Mouse (Mus musculus): ENCODE results near the gene Hamp. TPM values are rescaled to one million over a fixed set of nuclear protein-coding genes. Genes with fewer than 3 reads are reported as not detected.

Gene Hamp
- not detected in 4 replicates for total RNA-seq (2023; ENCODE audit: inconsistent age)

DNA sequence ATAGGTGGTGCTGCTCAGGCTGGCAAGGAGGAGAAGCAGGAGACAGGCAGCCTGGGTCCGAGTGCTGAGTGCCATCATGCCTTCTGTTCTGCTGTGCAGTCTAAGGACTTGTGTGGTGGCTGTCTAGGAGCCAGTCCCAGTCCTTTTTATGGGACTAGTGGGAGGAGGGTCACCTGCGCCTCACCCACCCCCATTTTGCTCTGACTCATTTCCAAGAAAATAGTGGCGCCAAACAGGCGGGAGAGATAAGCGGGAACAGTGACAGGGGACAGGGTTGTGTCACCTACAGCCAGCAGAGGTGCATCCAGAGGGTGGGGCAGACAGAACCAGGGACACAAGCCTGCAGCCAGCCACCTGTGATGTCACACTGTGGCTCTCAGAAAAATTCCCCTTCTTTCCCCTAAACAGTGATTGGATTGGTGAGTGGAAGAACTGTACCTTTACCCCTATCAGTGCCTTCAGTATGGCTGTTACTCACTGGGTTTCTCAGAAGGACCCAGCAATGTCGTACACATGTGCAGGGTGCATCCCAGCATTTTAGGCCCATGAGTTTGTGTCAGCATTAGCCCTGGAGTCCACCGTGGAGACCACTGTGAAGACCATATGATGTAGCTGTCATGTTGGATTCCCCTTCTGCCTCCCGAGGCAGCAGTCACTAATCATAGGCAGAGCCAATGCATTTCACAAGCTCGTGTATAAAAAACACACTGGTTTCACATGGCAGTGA is at the start of gene Hamp:
Hamp (minus strand) TSS at position 124 of the 727 bp plus-strand sequence.

DNA sequence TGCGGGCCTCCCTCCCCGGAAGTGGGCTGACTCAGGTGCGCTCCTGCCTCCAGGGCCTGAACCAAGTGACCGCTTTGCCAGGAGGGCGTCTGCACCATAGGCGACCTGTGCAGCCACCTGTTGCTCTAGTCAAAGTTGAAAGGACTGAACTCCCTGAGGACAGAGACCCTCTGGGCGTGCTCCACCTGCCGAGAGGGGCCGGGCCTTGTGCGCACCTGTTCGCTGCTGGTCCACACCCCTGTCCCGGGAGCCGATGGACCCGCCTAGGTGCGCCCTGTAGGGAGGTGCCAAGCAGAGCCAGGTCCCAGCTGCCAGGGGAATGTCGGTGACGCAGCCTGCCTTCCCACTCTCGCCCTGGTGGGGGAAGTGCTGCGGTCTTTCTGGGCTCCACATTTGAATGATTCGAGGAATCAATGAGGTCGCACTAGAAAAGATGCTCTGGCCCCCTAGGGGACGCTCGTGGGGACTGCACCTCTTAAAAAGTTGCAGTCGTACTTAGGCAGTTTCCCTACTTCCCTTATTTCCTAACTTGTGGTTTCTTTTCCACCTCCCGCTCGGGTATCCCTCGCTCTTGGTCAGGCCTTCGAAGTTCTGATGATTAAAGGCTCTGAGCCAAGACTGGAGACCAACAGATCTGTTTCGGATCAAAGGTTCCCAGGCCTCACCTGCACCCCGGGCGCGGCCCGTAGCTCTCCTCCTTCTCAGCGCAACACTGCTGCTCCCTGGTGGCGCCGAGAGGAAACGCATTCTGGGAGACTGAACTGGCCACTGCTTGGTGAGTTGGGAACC is 29.9 kb upstream of the Hamp start, which contains the start of gene Fam187b:
Fam187b (plus strand) TSS at position 290 of the 789 bp plus-strand sequence.

DNA sequence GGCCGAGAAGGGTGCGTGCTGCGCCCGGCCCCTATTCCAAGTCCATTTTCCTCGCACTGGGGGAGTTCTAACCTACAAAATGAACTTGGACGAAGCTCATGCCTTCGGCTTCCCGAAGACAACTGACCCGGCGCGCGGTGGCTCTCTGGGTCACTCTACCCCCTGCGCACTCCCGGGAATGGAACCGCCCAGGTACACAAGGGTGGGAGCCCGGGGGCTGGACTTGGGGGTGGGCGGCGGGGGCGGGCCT is 29.3 kb upstream of the Hamp start, which contains the start of gene Lsr:
Lsr (minus strand) TSS at position 214 of the 250 bp plus-strand sequence.

DNA sequence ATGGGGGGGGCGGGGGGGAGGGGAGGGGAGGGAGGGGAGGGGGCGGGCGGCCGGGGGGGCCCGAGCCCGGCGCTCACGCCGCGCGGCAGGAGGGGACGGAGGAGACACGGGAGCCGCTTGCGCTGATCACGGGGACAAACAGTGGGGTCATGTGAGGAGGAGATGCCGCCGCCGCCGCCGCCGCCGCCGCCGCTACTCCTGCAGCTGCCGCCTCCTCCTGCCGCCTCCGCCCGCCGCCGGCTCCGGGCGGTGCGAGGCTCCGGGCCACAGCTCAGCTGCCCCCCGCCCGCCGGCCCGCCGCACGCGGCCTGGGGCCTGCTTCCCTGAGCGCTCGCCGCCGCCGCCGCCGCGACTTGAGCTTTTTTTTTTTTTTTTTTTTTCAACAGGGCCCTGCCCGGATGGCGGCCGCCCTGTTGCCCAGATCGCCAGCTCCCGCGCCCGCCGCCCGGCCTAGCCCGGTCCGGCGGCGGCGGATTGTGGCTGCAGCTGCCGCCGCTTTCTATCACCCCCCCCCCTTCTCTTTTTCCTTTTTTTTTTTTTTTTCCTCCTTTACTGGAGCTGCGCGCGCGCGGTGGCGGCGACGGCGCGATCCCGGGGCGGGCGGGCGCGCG is 13.0 kb upstream of the Hamp start, which contains the start of gene Usf2:
Usf2 (minus strand) TSS at position 48 of the 611 bp plus-strand sequence.

DNA sequence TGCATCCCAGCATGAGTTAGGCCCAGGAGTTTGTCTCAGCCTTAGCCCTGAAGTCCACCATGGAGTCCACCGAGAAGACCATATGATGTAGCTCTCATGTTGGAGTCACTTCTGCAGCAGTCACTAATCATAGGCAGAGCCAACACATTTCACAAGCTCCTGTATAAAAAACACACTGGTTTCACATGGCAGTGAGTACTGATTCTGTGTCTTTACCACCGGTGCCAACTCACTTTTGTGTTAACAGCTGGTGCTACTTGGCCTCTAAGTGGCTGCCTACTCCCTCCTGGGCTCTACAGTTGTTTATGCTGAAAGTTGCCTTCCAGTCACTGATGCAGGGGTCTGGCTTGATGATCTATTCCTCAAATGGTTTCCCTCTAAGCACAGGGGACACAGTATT is 19.3 kb downstream of the Hamp start, which contains the start of gene Hamp2:
Hamp2 (minus strand) TSS at position 101 of the 400 bp plus-strand sequence.

DNA sequence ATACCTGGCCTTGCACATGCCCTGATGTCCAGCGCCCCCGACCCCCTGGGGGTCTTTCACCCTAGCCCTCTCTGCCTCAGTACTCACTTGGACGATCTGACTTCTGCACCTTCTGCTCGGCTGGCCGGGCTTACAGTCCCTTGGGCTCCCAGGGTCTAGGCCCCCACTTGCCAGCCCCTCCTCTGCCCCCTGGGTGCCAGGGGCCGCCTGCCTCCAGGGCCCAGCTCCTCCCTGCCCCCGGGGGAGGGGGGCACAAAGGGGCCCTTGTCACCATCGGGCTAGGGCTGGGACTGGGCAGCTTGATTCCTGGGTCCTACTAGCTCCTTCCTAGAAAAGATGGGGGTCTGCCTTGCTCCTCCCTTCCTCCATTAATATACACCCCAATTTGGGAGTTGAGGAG is 29.1 kb downstream of the Hamp start, which contains the start of gene Mag:
Mag (minus strand) TSS at position 142 of the 400 bp plus-strand sequence.

Other genes starting within 250 kb of the Hamp start
- gene 2200002J24Rik, start 245.1 kb downstream of the Hamp start, total RNA-seq (2023; ENCODE audit: inconsistent age) = not detected in 4 replicates
- gene Atp4a, start 231.8 kb downstream of the Hamp start, total RNA-seq (2023; ENCODE audit: inconsistent age) = 0.30 to 1.6 TPM (median 0.54 TPM) in 4 replicates
- 43.1 to 54.2 TPM (median 51.1 TPM) in 4 replicates for gene Tmem147, start 214.5 kb downstream of the Hamp start, total RNA-seq (2023; ENCODE audit: inconsistent age)
- gene Gapdhs, start 200.4 kb downstream of the Hamp start, total RNA-seq (2023; ENCODE audit: inconsistent age) = not detected in 4 replicates
- 2.7 to 5.7 TPM (median 2.9 TPM) in 4 replicates for gene Sbsn, start 192.6 kb downstream of the Hamp start, total RNA-seq (2023; ENCODE audit: inconsistent age)
- not detected in 4 replicates for gene Dmkn, start 180.3 kb downstream of the Hamp start, total RNA-seq (2023; ENCODE audit: inconsistent age)
- gene Krtdap, start 156.1 kb downstream of the Hamp start, total RNA-seq (2023; ENCODE audit: inconsistent age) = not detected in 4 replicates
- 11.4 to 15.1 TPM (median 13.7 TPM) in 4 replicates for gene Ffar2, start 120.3 kb downstream of the Hamp start, total RNA-seq (2023; ENCODE audit: inconsistent age)
- gene Ffar3, start 87.9 kb downstream of the Hamp start, total RNA-seq (2023; ENCODE audit: inconsistent age) = 0.84 to 1.7 TPM (median 1.0 TPM) in 4 replicates
- gene Ffar1, start 82.5 kb downstream of the Hamp start, total RNA-seq (2023; ENCODE audit: inconsistent age) = 21.3 to 27.3 TPM (median 25.8 TPM) in 4 replicates
- gene Cd22, start 63.7 kb downstream of the Hamp start, total RNA-seq (2023; ENCODE audit: inconsistent age) = 1,045 to 1,202 TPM (median 1,120 TPM) in 4 replicates
- gene Mag, start 29.2 kb downstream of the Hamp start, total RNA-seq (2023; ENCODE audit: inconsistent age) = 0.21 to 0.26 TPM in 2 of 4 replicates, not detected in the others
- gene Hamp2, start 19.4 kb downstream of the Hamp start, total RNA-seq (2023; ENCODE audit: inconsistent age) = not detected in 4 replicates
- gene Usf2, start 12.8 kb upstream of the Hamp start, total RNA-seq (2023; ENCODE audit: inconsistent age) = 124 to 171 TPM (median 156 TPM) in 4 replicates
- 1.6 to 2.2 TPM (median 1.9 TPM) in 4 replicates for gene Lsr, start 29.4 kb upstream of the Hamp start, total RNA-seq (2023; ENCODE audit: inconsistent age)
- 0.35 TPM in 1 of 4 replicates, not detected in the others for gene Fam187b, start 29.8 kb upstream of the Hamp start, total RNA-seq (2023; ENCODE audit: inconsistent age)
- 102 to 124 TPM (median 116 TPM) in 4 replicates for gene Fxyd5, start 98.4 kb upstream of the Hamp start, total RNA-seq (2023; ENCODE audit: inconsistent age)
- not detected in 4 replicates for gene Fxyd7, start 107.4 kb upstream of the Hamp start, total RNA-seq (2023; ENCODE audit: inconsistent age)
- not detected in 4 replicates for gene Fxyd1, start 113.2 kb upstream of the Hamp start, total RNA-seq (2023; ENCODE audit: inconsistent age)
- gene Lgi4, start 115.3 kb upstream of the Hamp start, total RNA-seq (2023; ENCODE audit: inconsistent age) = not detected in 4 replicates
- not detected in 4 replicates for gene Fxyd3, start 132.7 kb upstream of the Hamp start, total RNA-seq (2023; ENCODE audit: inconsistent age)
- gene Hpn, start 171.3 kb upstream of the Hamp start, total RNA-seq (2023; ENCODE audit: inconsistent age) = 0.51 to 2.1 TPM in 2 of 4 replicates, not detected in the others
- gene Scn1b, start 183.0 kb upstream of the Hamp start, total RNA-seq (2023; ENCODE audit: inconsistent age) = 0.58 to 1.4 TPM (median 0.89 TPM) in 4 replicates
- 241 to 263 TPM (median 254 TPM) in 4 replicates for gene Gramd1a, start 211.9 kb upstream of the Hamp start, total RNA-seq (2023; ENCODE audit: inconsistent age)

Data from B cell, adult (primary cell).